Mouse (Mus musculus) olfactory bulb, adult 2 months (tissue): Measurements from ENCODE around the gene Mpv17. TPM values are rescaled to one million over a fixed set of nuclear protein-coding genes. Genes with fewer than 3 reads are reported as not detected.

ENCODE experiments used
- H3K27ac ChIP-seq: fragments of 200-500 bp; 2 replicates; pipeline ENCODE4 v1.5.1; 2012; ENCODE audit warnings: low read depth, low read length; ENCODE audit not compliant: insufficient read depth
- H3K4me1 ChIP-seq: fragments of 200-500 bp; 2 replicates; pipeline ENCODE4 v1.6.1; 2012; ENCODE audit warnings: low read length; ENCODE audit not compliant: control insufficient read depth, insufficient read depth
- H3K4me3 ChIP-seq: fragments of 200-500 bp; 2 replicates; pipeline ENCODE4 v1.5.1; 2012; ENCODE audit warnings: mild to moderate bottlenecking, low read depth, low read length, moderate library complexity; ENCODE audit not compliant: insufficient read depth
- CTCF ChIP-seq: fragments of 200-500 bp; IDR thresholded peaks from 2 replicates; pipeline ENCODE4 v1.5.1; 2012; ENCODE audit warnings: low read depth, mild to moderate bottlenecking, low read length, moderate library complexity; ENCODE audit not compliant: insufficient read depth
- POLR2A ChIP-seq: fragments of 200-500 bp; IDR thresholded peaks from 2 replicates; pipeline ENCODE4 v1.6.1; 2012; ENCODE audit warnings: mild to moderate bottlenecking, low read depth, low read length, moderate library complexity; ENCODE audit not compliant: insufficient read depth
- WGBS: fragments of 180-500 bp; shearing (Covaris S2); methylation state at CpG from one replicate; pipeline ENCODE4 v1.1.7; 2018; 5-methylcytosine and 5-hydroxymethylcytosine counted together
- polyA plus RNA-seq: library from polyadenylated mRNA; stranded (reverse); fragments of >200 nt; gene quantifications from 2 replicates; pipeline ENCODE4 v1.2.4, GENCODE M21; 2012; ENCODE audit warnings: low replicate concordance; ENCODE audit not compliant: missing spikeins, insufficient read depth, insufficient read length

The Mpv17 gene
- polyA plus RNA-seq, 1 experiment = not detected

GRCm38 (mm10) chr5:31162462-31162861 is 8.4 kb upstream of the Mpv17 start:
- TF ChIP-seq POLR2A = no peak
- no peak for TF ChIP-seq CTCF
- no peak overlapping the region for H3K4me3 ChIP-seq
- no peak overlapping the region for H3K27ac ChIP-seq
- H3K4me1 ChIP-seq = no peaks in the 10 kb centered on the region

DNA sequence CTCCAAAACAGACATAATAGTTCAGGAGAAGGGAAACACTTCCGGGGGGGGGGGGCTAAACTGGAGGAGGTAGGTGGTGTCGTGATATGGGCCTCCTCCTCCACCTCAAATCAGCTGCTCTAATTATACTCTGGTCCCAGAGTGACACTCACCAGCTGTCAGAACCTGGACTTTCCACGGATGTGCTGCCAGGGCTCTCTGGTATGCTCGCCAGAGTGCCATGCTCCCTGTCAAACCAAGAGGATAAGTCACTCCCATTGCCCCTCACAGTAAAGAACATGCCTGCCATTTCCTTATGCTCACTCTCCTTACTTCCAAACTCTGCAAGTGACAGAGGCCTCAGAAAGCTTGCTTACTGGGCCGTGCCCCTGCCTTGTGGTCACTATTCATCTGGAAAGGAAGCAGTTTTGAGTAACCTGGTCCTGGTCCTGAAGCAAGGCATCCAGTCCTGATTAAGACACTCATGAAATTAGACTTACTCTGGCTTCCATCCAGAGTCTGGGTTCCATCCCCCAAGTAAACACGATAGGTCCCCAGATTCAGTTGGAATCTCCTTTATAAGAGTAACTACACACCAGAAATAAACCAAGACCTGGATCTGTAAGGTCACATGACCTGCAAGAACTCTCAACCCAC is 417 bp downstream of the Mpv17 start:
- TF ChIP-seq CTCF (no peak), POLR2A (no peak)
- WGBS = 23% methylated on average over 6 of the region's 6 CpGs
- Histone ChIP-seq H3K4me3 (peak overlapping the region; percentile 64), H3K4me1 (peaks cover 5% of the 10 kb centered on the region), H3K27ac (no peak overlapping the region)

- no peak overlapping the region for H3K27ac ChIP-seq
- peaks cover 5% of the 10 kb centered on the region for H3K4me1 ChIP-seq
- TF ChIP-seq CTCF = no peak
- no peak for TF ChIP-seq POLR2A
- no peak overlapping the region for H3K4me3 ChIP-seq
- WGBS = 87% methylated on average over 3 of the region's 3 CpGs
Measured at GRCm38 (mm10) chr5:31151746-31152145, 2.3 kb downstream of the Mpv17 start.

GRCm38 (mm10) chr5:31149781-31150180 is 4.3 kb downstream of the Mpv17 start:
- Histone ChIP-seq H3K4me1 (peaks cover 5% of the 10 kb centered on the region), H3K27ac (no peak overlapping the region), H3K4me3 (no peak overlapping the region)
- TF ChIP-seq POLR2A = no peak
- TF ChIP-seq CTCF = no peak
- 61% methylated on average over 4 of the region's 4 CpGs for WGBS

DNA sequence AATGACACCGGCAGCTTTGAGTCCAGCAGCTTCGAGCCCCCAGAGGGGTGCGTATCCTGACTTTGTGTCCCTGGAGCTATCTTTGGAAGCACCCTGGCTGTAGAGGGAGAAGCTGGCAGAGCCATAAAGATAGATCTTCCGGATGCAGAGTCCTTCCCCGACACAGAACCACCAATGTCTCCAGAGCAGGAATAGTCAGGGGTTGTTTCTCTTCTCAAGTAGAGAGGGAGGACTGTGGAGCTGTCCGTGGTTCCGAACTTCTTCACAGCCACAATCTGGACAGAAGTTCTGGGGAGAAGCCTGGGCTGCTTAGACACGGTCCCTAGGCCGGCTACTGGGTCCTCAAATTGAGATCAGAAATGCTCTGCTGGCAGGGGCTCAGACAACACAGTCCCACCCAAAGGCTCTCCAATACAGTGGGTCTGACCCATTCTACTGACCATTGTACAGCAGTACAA is 15.1 kb downstream of the Mpv17 start:
- Histone ChIP-seq H3K4me3 (no peak overlapping the region), H3K4me1 (peaks cover 23% of the 10 kb centered on the region), H3K27ac (no peak overlapping the region)
- WGBS = 20% methylated on average over 9 of the region's 9 CpGs
- no peak for TF ChIP-seq CTCF
- no peak for TF ChIP-seq POLR2A

GRCm38 (mm10) chr5:31138241-31138967 is 15.6 kb downstream of the Mpv17 start, which contains the start of gene Ucn:
TSS of gene Ucn (minus strand) at chr5:31138829.
- TF ChIP-seq POLR2A (no peak), CTCF (no peak)
- 1% methylated on average over 52 of the region's 52 CpGs for whole genome bisulfite sequencing
- H3K27ac ChIP-seq = no peak within 1 kb of the TSS
- peaks cover 23% of the 10 kb centered on the region for H3K4me1 ChIP-seq
- H3K4me3 ChIP-seq = peak within 1 kb of the TSS; percentile 23

- peaks cover 23% of the 10 kb centered on the region for H3K4me1 ChIP-seq
- no peak overlapping the region for H3K27ac ChIP-seq
- TF ChIP-seq POLR2A (no peak), CTCF (no peak)
- peak overlapping the region; percentile 23; the same call in 1 of the 2 replicates for H3K4me3 ChIP-seq
- WGBS = under 1% methylated on average over 13 of the region's 13 CpGs
Measured at GRCm38 (mm10) chr5:31137658-31138057, 16.4 kb downstream of the Mpv17 start.

- Histone ChIP-seq H3K4me1 (peaks cover 23% of the 10 kb centered on the region), H3K4me3 (no peak overlapping the region), H3K27ac (no peak overlapping the region)
- no peak for TF ChIP-seq CTCF
- no peak for TF ChIP-seq POLR2A
- WGBS = 1% methylated on average over 33 of the region's 33 CpGs
Measured at GRCm38 (mm10) chr5:31136730-31137424, 17.2 kb downstream of the Mpv17 start.

DNA sequence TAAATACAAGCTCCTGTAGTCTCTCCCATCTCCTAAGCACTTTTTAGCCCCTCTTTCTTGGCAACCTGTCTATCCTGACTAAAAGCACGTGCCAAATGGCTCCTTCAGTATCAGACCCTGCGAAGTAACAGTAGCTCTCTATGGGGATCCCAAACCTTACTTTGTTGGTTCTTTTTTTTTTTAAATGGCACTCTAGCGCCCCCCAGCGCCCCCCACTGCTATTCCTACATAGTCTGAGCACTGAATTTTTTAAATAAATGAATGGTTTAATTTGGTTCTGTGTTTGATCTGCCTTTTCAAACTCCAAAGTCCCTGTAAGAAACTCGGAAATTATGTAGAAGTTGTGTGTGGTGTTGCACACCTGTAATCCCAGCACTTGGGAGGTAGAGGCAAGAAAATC is 28.0 kb downstream of the Mpv17 start:
- WGBS = 38% methylated on average over 5 of the region's 5 CpGs
- Histone ChIP-seq H3K4me1 (no peaks in the 10 kb centered on the region), H3K27ac (no peak overlapping the region), H3K4me3 (no peak overlapping the region)
- TF ChIP-seq POLR2A (no peak), CTCF (no peak)
